Mouse (Mus musculus) heart, embryonic 16.5 days (tissue): ENCODE measurements around the gene Atxn1. TPM values are rescaled to one million over a fixed set of nuclear protein-coding genes. Genes with fewer than 3 reads are reported as not detected.

Experiments
- ATAC-seq: fragments of 200-750 bp; cut with Nextera tagmentation; replicated peaks from 2 replicates; pipeline ENCODE4 v1.8.0; 2017; ENCODE audit warnings: moderate number of reproducible peaks; ENCODE audit not compliant: insufficient read depth, low FRiP score; ENCODE audit errors: extremely low read depth
- H3K27ac ChIP-seq: fragments of 300-500 bp; sonication (generic); 2 replicates; pipeline ENCODE4 v1.5.1; 2014; ENCODE audit warnings: mild to moderate bottlenecking, low read length, control low read depth, moderate library complexity
- H3K27me3 ChIP-seq: fragments of 300-500 bp; sonication (generic); 2 replicates; pipeline ENCODE4 v1.6.1; 2014; ENCODE audit warnings: low read length, mixed read lengths; ENCODE audit not compliant: control insufficient read depth, insufficient read depth
- H3K36me3 ChIP-seq: fragments of 300-500 bp; sonication (generic); 2 replicates; pipeline ENCODE4 v1.6.1; 2014; ENCODE audit not compliant: control insufficient read depth, insufficient read depth
- H3K4me1 ChIP-seq: fragments of 300-500 bp; sonication (generic); 2 replicates; pipeline ENCODE4 v1.6.1; 2014; ENCODE audit warnings: low read length, mixed read lengths; ENCODE audit not compliant: control insufficient read depth, insufficient read depth
- H3K4me2 ChIP-seq: fragments of 300-500 bp; sonication (generic); 2 replicates; pipeline ENCODE4 v1.6.1; 2014; ENCODE audit warnings: low read depth, mild to moderate bottlenecking, control low read depth, low read length
- H3K4me3 ChIP-seq: fragments of 300-500 bp; sonication (generic); 2 replicates; pipeline ENCODE4 v1.5.1; 2014; ENCODE audit warnings: mild to moderate bottlenecking, control low read depth, low read length
- H3K9ac ChIP-seq: fragments of 300-500 bp; sonication (generic); 2 replicates; pipeline ENCODE4 v1.6.1; 2014; ENCODE audit warnings: low read length, control low read depth
- H3K9me3 ChIP-seq: fragments of 300-500 bp; sonication (generic); replicated peaks from 2 replicates; pipeline ENCODE4 v1.6.1; 2016; ENCODE audit warnings: low read length; ENCODE audit not compliant: control insufficient read depth
- WGBS: fragments of 180-500 bp; shearing (Covaris S2); extraction: QIAGEN DNeasy Blood & Tissue Kit; methylation state at CpG from one replicate; pipeline ENCODE4 v1.1.7; 2014; 5-methylcytosine and 5-hydroxymethylcytosine counted together
- polyA plus RNA-seq: library from polyadenylated mRNA; unstranded; fragments of >200 nt; fragmentation: Nextera tagmentation; extraction: Ambion mirVana; gene quantifications from 2 replicates; pipeline ENCODE4 v1.2.1, GENCODE M21; 2015

Gene Atxn1
- polyA plus RNA-seq, 1 experiment from 2014 or later, result 7.2 TPM

GRCm38 (mm10) chr13:45956287-45956686, 8.5 kb downstream of the Atxn1 start:
- ATAC-seq, result no peak
- WGBS, result 78% methylated on average over 6 of the region's 6 CpGs

GRCm38 (mm10) chr13:45955370-45956055, 9.3 kb downstream of the Atxn1 start:
- WGBS, result 87% methylated on average over 9 of the region's 9 CpGs
- no peak for ATAC-seq
- Histone ChIP-seq H3K36me3 (peaks cover 6% of the 10 kb centered on the region; the same call in 1 of the 2 replicates), H3K9me3 (no peaks in the 10 kb centered on the region), H3K9ac (no peak overlapping the region), H3K4me1 (peaks cover 13% of the 10 kb centered on the region), H3K4me2 (no peak overlapping the region), H3K27ac (no peak overlapping the region), H3K27me3 (no peaks in the 10 kb centered on the region), H3K4me3 (no peak overlapping the region)

More at GRCm38 (mm10) chr13:45956287-45956686, 8.5 kb downstream of the Atxn1 start:
- H3K27me3 ChIP-seq, result no peaks in the 10 kb centered on the region
- peaks cover 18% of the 10 kb centered on the region for H3K4me1 ChIP-seq
- no peak overlapping the region for H3K4me3 ChIP-seq
- H3K4me2 ChIP-seq, result no peak overlapping the region
- H3K27ac ChIP-seq, result no peak overlapping the region
- no peaks in the 10 kb centered on the region for H3K9me3 ChIP-seq
- no peak overlapping the region for H3K9ac ChIP-seq
- H3K36me3 ChIP-seq, result peaks cover 6% of the 10 kb centered on the region; the same call in 1 of the 2 replicates

- Histone ChIP-seq H3K4me1 (0 out of 2 replicates have a peak, but pooled peaks cover 2% of the 10 kb centered on the region), H3K27ac (no peak overlapping the region), H3K4me3 (no peak overlapping the region), H3K4me2 (no peak overlapping the region), H3K27me3 (no peaks in the 10 kb centered on the region), H3K36me3 (peaks cover 6% of the 10 kb centered on the region; the same call in 1 of the 2 replicates), H3K9me3 (no peaks in the 10 kb centered on the region), H3K9ac (no peak overlapping the region)
- 61% methylated on average over 4 of the region's 4 CpGs for WGBS
- ATAC-seq, result no peak
Measured at GRCm38 (mm10) chr13:45953098-45953497, 11.7 kb downstream of the Atxn1 start.

- WGBS, result 55% methylated on average over 20 of the region's 20 CpGs
- 0 out of 2 replicates have a peak, but pooled peaks cover 2% of the 10 kb centered on the region for H3K4me1 ChIP-seq
- peaks cover 6% of the 10 kb centered on the region; the same call in 1 of the 2 replicates for H3K36me3 ChIP-seq
- no peak overlapping the region for H3K4me3 ChIP-seq
- H3K9me3 ChIP-seq, result no peaks in the 10 kb centered on the region
- H3K4me2 ChIP-seq, result no peak overlapping the region
- no peaks in the 10 kb centered on the region for H3K27me3 ChIP-seq
- H3K27ac ChIP-seq, result no peak overlapping the region
- H3K9ac ChIP-seq, result no peak overlapping the region
- no peak for ATAC-seq
Measured at GRCm38 (mm10) chr13:45951071-45951645, 13.7 kb downstream of the Atxn1 start.

GRCm38 (mm10) chr13:45950355-45950861, 14.4 kb downstream of the Atxn1 start:
- H3K4me3 ChIP-seq, result no peak overlapping the region
- H3K27me3 ChIP-seq, result no peaks in the 10 kb centered on the region
- ATAC-seq, result no peak
- WGBS, result 67% methylated on average over 8 of the region's 8 CpGs
- H3K36me3 ChIP-seq, result peaks cover 6% of the 10 kb centered on the region; the same call in 1 of the 2 replicates
- H3K9ac ChIP-seq, result no peak overlapping the region
- H3K27ac ChIP-seq, result no peak overlapping the region
- H3K4me2 ChIP-seq, result no peak overlapping the region
- 0 out of 2 replicates have a peak, but pooled peaks cover 2% of the 10 kb centered on the region for H3K4me1 ChIP-seq
- no peaks in the 10 kb centered on the region for H3K9me3 ChIP-seq

GRCm38 (mm10) chr13:45946136-45946535, 18.7 kb downstream of the Atxn1 start:
- H3K27me3 ChIP-seq, result no peaks in the 10 kb centered on the region
- WGBS, result 89% methylated on average over 11 of the region's 11 CpGs
- ATAC-seq, result no peak
- no peak overlapping the region for H3K4me2 ChIP-seq
- no peaks in the 10 kb centered on the region for H3K9me3 ChIP-seq
- no peak overlapping the region for H3K9ac ChIP-seq
- no peaks in the 10 kb centered on the region for H3K36me3 ChIP-seq
- no peak overlapping the region for H3K4me3 ChIP-seq
- peaks cover 7% of the 10 kb centered on the region; the same call in 1 of the 2 replicates for H3K4me1 ChIP-seq
- no peak overlapping the region for H3K27ac ChIP-seq

- peaks cover 13% of the 10 kb centered on the region for H3K4me1 ChIP-seq
- H3K4me3 ChIP-seq, result no peak overlapping the region
- WGBS, result 75% methylated on average over 7 of the region's 7 CpGs
- no peaks in the 10 kb centered on the region for H3K9me3 ChIP-seq
- H3K9ac ChIP-seq, result no peak overlapping the region
- ATAC-seq, result no peak
- peaks cover 4% of the 10 kb centered on the region; the same call in 1 of the 2 replicates for H3K36me3 ChIP-seq
- H3K27me3 ChIP-seq, result no peaks in the 10 kb centered on the region
- H3K27ac ChIP-seq, result no peak overlapping the region
- H3K4me2 ChIP-seq, result no peak overlapping the region
Measured at GRCm38 (mm10) chr13:45942337-45942736, 22.5 kb downstream of the Atxn1 start.

- H3K4me1 ChIP-seq, result peaks cover 13% of the 10 kb centered on the region
- peaks cover 4% of the 10 kb centered on the region; the same call in 1 of the 2 replicates for H3K36me3 ChIP-seq
- H3K4me2 ChIP-seq, result no peak overlapping the region
- H3K27me3 ChIP-seq, result no peaks in the 10 kb centered on the region
- no peaks in the 10 kb centered on the region for H3K9me3 ChIP-seq
- no peak for ATAC-seq
- WGBS, result 63% methylated on average over 4 of the region's 4 CpGs
- H3K27ac ChIP-seq, result no peak overlapping the region
- H3K4me3 ChIP-seq, result no peak overlapping the region
- H3K9ac ChIP-seq, result no peak overlapping the region
Measured at GRCm38 (mm10) chr13:45940714-45941113, 24.1 kb downstream of the Atxn1 start.

GRCm38 (mm10) chr13:45939561-45939960, 25.2 kb downstream of the Atxn1 start:
- peaks cover 17% of the 10 kb centered on the region for H3K4me1 ChIP-seq
- no peak overlapping the region for H3K27ac ChIP-seq
- H3K27me3 ChIP-seq, result no peaks in the 10 kb centered on the region
- peaks cover 4% of the 10 kb centered on the region; the same call in 1 of the 2 replicates for H3K36me3 ChIP-seq
- 86% methylated on average over 6 of the region's 6 CpGs for WGBS
- H3K9me3 ChIP-seq, result no peaks in the 10 kb centered on the region
- no peak for ATAC-seq
- no peak overlapping the region for H3K9ac ChIP-seq
- H3K4me3 ChIP-seq, result no peak overlapping the region
- no peak overlapping the region for H3K4me2 ChIP-seq
